Mouse (Mus musculus): ENCODE results near the gene Pde10a.

Pde10a gene

GRCm38 (mm10) chr17:8843941-8844340 lies 318.8 kb downstream of the Pde10a start:
- DNase-seq (ENCODE audit: low spot score): no peak

GRCm38 (mm10) chr17:8846506-8846905 lies 321.3 kb downstream of the Pde10a start:
- no peak for DNase-seq (ENCODE audit: low spot score)

GRCm38 (mm10) chr17:8847558-8847957 lies 322.4 kb downstream of the Pde10a start:
- DNase-seq (ENCODE audit: low spot score): no peak

- no peak for DNase-seq (ENCODE audit: low spot score)
Observed at GRCm38 (mm10) chr17:8851846-8852245, 326.7 kb downstream of the Pde10a start.

- peak; percentile 87 for DNase-seq (ENCODE audit: low spot score)
Observed at GRCm38 (mm10) chr17:8856430-8857371, 331.5 kb downstream of the Pde10a start.

GRCm38 (mm10) chr17:8858636-8859421 lies 333.7 kb downstream of the Pde10a start:
- no peak for DNase-seq (ENCODE audit: low spot score)

- no peak for DNase-seq (ENCODE audit: low spot score)
Observed at GRCm38 (mm10) chr17:8859489-8859888, 334.3 kb downstream of the Pde10a start.

GRCm38 (mm10) chr17:8864638-8865497 lies 339.7 kb downstream of the Pde10a start:
- DNase-seq (ENCODE audit: low spot score): no peak

GRCm38 (mm10) chr17:8867331-8868237 lies 342.4 kb downstream of the Pde10a start:
- no peak for DNase-seq (ENCODE audit: low spot score)

GRCm38 (mm10) chr17:8869287-8869686 lies 344.1 kb downstream of the Pde10a start:
- no peak for DNase-seq (ENCODE audit: low spot score)

GRCm38 (mm10) chr17:8870848-8871247 lies 345.7 kb downstream of the Pde10a start:
- DNase-seq (ENCODE audit: low spot score): no peak

- DNase-seq (ENCODE audit: low spot score): no peak
Observed at GRCm38 (mm10) chr17:8871396-8871795, 346.2 kb downstream of the Pde10a start.

- DNase-seq (ENCODE audit: low spot score): no peak
Observed at GRCm38 (mm10) chr17:8871997-8872593, 346.9 kb downstream of the Pde10a start.

- no peak for DNase-seq (ENCODE audit: low spot score)
Observed at GRCm38 (mm10) chr17:8872611-8873010, 347.4 kb downstream of the Pde10a start.

GRCm38 (mm10) chr17:8878056-8878455 lies 352.9 kb downstream of the Pde10a start:
- no peak for DNase-seq (ENCODE audit: low spot score)

GRCm38 (mm10) chr17:8881711-8882110 lies 356.5 kb downstream of the Pde10a start:
- DNase-seq (ENCODE audit: low spot score): no peak

- no peak for DNase-seq (ENCODE audit: low spot score)
Observed at GRCm38 (mm10) chr17:8884691-8885090, 359.5 kb downstream of the Pde10a start.

GRCm38 (mm10) chr17:8885830-8886229 lies 360.7 kb downstream of the Pde10a start:
- DNase-seq (ENCODE audit: low spot score): no peak

GRCm38 (mm10) chr17:8888105-8888504 lies 362.9 kb downstream of the Pde10a start:
- DNase-seq (ENCODE audit: low spot score): no peak

GRCm38 (mm10) chr17:8888639-8889038 lies 363.5 kb downstream of the Pde10a start:
- DNase-seq (ENCODE audit: low spot score): no peak

All from testis, postnatal 10 days (tissue).